Mouse (Mus musculus) right cerebral cortex, postnatal 36 days (tissue): ENCODE data around the gene Mta1.

Experiments
- DNase-seq, 2 experiments: peaks; one replicate each; pipeline ENCODE4 v3.0.0; 2022; ENCODE audit warnings: low spot score in 2 of 2, mixed read lengths in 1 of 2

Gene Mta1

DNA sequence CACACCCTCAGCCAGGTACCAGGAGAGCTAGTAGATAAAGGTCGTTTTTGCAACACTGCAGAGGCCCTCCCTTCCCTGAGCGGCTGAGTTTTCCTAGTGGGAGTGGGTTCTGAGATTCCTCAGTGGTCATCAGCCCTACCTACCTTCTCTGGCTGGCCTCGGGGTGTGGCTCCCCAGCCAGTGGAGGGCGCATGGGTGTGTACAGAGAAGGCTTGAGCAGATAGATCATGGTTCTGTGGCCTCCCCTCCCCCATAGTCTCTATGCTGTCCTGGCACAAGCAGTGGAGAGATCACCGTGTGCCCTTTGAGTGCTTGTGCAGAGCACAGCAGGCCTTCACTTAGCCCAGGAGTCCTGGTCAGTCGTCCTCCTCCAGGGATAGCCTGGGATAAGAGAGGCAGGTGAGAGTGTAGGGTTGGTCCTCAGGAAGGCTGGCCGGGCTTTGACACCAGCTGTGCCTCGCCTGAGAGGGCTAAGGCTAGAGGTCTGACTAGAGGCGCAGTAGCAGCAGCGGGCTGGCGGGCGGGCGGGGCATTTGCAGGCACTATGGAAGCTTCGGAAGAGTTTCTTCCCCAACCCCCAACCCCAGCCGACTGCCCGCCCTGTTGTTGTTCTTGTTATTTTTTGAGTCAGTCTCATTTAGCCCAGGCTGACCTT is 50.4 kb downstream of the Mta1 start:
- DNase-seq: no peak

DNA sequence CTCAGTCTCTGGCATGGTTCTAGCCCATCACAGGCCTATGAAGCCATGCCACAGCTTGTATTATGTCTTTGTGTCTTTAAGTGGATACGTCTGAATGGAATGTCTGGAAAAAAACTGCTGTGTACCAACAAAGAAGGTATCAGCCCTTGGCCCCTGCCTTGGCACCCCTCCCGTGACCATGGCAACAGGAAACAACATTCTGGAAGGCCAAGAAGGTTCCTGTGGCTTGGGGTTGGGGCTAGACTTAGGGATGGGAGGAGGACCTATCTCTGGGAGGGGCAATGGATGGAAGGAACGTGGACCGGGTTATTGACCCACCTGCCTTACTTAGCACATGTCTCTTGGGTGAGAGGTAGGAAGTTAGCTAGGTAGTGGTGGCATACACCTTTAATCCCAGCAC is 51.3 kb downstream of the Mta1 start:
- no peak for DNase-seq

DNA sequence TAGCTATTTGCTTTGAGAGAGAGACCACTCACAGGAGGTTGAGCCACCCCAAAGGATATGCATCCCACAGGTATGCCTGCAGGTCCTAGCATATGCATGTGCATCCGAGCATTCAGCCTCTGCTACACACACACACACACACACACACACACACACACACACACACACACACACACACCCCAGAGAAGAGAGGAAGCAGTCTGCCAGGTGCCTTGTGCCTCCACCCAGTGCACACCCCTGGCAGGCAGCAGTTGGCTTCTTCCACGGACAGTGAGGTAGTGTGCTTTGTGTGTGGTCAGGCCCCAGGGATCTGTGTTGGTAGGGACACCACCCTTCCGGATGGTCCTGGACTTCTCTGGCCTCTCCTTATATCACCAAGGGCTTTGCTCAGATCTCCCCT is 51.8 kb downstream of the Mta1 start:
- DNase-seq: no peak

DNA sequence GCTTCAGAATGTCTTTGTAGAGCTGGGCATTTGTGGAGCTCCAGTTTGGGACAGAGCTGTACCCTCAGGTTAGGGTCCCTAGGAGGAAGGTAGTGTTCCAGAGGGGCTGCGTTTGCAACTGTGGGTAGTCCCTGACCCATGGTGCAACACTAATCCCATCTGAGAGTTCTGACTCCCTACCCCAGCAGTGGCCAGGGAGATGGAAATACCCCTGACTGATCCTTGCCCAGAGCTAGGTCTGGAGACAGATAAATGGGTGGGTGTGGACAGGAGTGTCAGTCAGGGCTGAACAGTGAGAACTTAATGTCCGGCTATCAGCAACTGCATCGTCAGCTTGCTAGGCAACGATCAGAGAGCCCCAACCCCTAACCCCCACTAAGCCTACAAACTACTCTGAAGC is 52.5 kb downstream of the Mta1 start:
- DNase-seq: no peak

DNA sequence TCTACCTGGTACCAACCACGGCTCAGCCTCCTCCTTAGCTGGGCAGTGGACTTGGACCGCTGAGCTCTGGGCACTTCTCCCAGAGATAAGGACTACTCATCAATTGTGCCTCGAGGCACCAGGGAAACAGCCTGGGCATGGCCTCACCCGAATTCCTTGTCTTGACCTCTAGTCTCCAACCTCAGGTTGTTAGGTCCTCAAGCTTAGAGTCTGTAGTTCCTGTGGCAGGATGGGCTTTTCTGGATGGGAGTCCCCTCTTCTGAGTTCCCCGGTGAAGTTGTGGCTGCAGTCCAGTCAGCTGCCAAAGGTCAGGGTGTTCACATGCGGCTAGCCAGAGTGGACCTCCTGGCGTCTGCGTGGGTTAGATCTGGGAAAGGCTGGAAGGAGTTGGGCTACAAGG is 53.0 kb downstream of the Mta1 start:
- DNase-seq: no peak

DNA sequence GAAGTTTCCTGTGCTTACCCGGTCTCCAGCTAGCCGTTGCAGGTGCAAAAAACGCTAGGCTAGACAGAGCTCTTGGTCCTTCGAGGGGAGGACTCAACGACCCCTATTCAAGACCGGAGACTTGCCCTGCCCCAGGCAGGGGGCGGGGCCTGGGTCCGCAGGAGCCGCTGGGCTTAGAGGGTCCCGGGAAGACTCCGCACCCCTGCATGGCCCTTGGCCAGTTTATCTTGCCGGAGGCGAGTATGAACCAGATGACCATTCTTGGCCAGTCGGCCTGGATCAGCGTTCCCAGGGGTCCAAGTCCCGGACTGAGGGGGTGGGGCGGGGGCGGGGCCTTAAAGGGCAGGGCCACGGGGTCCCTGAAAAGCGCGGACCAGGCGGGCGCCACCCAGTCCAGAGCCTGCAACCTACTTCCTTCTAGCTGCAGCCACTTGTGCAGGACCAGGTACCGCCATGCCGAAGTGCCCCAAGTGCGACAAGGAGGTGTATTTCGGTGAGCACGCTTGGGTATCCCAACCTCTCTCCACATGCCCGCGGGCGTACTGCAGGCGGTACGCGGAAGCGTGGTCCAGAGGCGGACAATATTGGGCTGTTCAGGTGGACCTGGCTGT is 53.7 kb downstream of the Mta1 start:
- no peak for DNase-seq

DNA sequence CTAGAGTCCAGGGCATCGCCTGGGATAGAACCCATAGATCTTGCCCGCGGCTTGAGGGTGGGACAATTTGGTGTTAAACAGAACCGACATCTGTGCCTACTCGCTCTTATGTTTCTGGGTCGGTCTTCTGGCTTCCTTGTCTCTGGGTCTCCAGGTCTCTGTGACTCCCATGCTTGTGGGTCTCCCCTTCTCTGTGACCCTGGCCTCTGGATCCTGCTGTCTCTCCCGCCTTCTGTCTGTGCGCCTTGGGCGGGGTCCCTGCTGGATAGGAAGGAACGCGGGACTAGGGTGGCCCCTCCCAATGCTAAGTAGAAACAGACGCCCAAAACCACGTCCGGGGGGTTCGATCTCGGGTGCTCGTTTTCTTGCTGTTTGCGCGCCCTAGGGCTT is 54.2 kb downstream of the Mta1 start:
- DNase-seq: no peak

DNA sequence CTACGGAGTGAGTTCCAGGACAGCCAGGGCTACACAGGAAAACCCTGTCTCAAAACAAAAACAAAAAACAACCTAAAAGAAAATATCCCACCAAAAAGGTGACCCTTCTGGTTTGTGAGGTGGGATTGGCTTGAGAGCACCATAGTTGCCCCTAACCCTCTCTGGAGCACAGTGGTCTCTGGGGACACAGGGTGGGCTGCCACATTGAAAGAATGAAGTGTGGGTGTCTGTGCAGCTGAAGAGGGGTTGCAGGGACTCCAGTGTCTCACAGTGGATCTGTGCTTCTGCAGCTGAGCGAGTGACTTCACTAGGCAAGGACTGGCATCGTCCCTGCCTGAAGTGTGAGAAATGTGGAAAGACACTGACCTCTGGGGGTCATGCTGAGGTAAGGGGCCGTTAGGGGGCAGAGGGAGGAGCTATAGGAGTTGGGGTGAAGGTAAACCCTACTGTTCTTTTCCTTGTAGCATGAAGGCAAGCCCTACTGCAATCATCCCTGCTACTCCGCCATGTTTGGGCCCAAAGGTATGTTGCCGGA is 55.0 kb downstream of the Mta1 start:
- DNase-seq: no peak

DNA sequence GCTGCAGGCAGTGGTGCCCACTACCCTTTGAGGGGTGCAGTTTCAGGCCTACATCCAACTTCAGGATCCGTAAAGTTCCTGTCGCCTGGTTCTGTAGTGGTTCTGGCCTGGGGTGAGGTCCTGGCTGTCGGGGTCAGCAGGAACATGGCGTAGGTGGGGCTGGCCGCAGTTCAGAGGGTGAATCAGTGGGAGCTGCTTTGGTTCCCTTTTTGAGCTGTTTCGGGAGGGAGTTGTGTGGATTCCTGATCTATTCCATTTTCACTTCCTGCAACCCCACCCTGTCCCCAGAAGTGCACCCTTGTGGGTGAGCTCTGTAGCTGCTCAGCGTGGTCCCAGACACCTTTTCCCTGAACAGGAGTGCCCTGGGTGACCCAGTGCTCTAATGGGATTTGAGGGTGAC is 55.9 kb downstream of the Mta1 start:
- no peak for DNase-seq

DNA sequence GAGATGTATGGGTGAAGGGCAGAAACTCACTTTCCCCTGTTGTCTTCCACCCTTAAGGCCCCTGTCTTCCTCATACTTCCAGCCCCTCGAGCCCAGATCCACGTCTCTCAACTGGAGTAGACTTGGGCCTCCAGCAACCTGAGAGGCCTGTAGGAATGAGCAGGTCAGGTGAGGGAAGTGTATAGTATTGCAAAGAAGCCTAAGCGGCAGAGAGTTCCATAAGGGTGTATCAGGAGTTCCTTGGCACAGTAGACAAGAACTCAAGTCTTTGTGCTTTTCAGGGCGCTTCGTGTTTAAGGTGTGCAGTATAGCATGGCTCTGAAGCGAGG is 56.6 kb downstream of the Mta1 start:
- DNase-seq: no peak

DNA sequence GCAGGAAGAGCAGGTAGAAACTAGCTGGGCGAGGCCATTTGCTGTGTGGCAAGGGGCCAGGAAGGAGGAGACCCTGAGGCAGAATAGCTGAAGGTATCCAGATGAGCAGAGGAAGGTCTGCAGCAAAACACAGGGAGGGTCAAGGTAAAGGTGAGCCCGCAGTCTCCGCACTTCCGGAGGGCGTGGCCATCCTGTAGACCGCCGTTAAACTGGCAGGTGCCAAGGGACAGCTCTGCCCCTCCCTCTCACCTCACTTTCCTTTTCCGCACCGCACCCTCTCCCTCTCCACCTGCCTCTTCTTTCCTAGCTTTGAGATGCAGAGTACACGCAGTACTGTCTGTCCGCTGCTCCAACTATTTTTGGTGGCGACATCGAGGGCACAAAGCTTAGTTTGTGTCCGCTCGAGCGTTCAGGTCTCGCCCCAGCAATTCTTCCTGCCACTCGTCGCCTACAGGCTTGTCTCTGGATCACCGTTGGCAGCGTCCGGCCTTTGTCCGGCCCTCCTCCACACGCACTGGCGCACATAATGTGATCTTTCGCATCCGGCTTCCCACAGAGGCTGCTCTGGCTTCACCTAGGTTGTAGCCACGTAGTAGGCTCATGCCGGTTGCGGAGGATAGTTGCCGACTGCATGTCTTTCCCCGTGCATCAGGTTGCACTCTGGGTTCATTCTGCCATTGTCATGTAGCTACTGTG is 57.1 kb downstream of the Mta1 start:
- no peak for DNase-seq

DNA sequence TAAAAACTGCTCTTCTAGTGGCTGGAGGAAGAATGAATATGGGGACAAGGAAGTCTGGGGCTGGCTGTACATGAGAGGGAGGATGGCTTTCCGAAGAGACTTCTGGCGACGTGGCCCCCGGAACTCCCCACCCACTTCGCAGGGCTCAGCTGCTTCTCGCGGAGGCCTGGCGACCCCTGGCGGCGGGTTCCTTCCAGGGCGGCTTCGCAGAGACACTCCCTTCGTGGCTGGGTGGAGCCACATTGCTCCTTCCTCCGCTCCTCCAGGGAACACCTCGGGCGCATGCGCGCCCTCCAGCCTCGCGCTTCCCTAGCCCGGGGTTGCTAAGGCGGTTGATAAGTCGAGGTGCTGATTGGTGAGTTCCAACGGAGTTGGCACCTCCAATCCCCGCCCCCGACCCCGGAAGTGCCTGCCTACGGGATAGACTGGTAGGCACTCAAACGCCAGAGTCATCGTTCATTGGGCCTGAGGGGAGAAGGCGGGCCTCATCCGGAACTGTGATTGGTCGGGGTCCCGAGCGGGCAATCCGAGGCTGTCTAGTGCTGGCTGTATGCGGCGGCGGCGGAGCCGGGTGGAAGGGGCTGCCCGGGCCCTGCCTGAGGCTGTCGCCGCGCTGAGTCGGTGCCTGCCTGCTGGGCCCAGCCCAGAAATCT is 57.9 kb downstream of the Mta1 start, which contains the start of gene Tedc1:
TSS of gene Tedc1 (plus strand) at position 535 of the 653 bp plus-strand sequence.
- peak; percentile 99 for DNase-seq

DNA sequence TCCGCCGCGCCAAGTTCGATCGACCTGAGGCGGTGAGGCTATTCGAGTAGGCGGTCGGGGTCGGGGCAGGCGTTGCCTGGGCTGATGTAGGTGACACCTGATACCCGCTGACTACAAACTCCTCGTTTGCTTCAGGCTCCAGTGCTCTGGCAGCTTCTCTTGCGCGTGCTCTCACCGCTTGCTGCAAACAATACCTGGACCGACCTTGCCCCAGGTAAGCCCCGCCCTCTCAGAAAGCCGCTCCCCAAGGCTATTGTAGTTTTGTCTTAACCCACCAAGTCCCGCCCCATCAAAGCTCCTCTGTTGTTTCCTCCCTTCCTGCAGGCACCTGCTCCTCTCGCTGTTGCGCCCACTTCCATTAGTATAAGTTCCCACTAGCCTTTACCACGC is 58.5 kb downstream of the Mta1 start:
- DNase-seq: no peak

DNA sequence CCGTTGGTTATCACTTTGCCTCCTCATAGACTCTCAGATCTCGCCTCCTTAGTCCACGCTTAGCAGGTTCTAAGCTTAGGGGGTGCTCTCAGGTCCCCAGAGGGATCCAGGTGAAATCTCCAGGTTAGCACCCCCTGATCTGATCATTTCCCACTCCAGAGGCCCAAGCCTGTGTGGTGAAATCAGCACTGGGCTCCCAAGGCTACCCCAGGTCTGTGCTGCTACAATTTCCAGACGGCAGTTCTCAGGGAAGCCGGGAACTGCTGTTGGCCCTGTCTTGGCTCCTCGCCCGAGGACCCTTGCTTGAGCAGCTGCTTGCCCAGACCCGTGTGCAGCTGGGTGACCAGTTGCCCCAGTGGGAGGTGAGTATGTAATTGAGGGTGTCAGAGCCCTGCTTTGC is 58.9 kb downstream of the Mta1 start:
- DNase-seq: no peak

DNA sequence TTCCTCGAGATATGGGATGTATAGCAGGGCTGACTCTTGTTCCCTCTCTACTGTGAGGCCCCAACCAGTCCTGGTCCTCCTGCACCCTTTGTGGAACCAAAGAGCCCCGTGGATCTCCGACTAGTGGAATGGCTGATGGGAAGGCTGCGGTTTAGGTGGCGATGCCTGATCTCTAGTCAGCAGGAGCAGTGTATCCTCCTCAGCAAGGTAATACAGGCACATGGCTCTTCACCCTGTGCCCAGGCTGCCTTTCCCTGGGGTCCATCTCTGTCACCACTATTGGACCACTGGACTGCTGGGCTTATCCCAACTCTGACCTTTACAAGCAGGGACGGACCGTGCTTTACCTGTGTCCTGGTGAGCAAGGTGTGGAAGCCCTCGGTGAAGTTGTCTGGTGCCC is 59.4 kb downstream of the Mta1 start:
- DNase-seq: no peak

DNA sequence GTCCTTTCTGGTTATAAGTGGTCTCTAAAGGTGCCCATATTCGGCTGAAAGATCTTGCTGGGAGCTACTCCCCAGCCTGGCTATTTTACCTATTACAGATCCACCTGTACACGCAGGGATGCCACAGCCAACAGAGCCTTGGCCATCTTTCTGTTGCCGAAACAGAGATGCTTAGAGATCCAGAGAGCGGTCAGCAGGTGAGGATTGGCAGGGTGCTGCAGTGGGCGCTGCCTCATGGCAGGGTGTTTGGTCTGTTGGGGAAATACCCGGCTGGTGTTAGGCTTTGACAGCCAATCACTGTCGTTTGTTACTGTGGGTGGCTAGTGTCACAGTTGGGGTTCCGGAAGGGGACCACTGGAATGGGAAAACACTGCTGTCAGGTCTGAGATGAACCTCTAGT is 59.9 kb downstream of the Mta1 start:
- DNase-seq: no peak

DNA sequence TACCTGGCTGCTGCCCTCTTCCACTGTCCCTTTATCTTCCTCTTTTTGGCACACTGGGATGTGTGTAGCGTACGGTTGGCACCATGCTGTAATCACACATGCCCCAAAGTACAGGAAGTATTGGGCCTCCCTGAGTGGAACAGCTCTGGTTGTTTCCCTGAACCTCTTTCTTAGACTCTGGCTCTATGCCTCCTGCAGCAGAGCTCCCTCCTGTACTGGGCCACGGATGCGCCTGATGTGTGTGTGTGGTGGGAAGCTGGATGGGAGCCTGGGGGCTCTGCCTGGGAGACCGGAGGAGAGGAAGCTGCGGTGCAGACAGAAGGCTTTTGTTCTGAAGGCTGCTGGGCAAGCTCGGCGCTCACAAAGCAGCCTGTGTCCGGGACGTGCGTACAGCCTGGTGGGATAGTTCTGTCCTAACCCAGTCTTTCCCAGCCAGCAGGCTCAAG is 65.5 kb downstream of the Mta1 start:
- no peak for DNase-seq

DNA sequence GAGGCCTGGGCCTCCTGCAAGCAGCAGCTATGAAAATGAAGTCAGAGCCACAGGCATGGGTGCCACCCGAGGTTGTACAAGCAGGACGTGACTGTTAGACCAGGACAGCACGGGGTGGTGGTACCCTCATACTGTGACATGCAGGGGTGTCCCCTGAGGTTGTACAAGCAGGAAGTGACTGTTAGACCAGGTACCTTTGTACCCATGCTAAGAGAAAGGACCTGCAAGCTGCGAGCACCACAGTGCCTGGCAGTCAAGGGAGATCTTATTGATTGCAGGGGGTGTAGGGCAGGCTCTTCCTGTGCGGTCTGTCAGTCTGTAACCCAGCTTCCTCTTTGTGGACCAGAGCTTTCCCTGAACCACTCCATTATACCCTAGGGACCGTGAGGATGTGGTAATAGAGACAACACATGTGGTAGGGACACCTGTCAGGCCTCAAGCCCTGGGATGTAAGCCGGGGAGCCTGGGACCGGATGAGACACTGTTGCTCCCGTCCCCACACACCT is 70.0 kb downstream of the Mta1 start:
- no peak for DNase-seq

DNA sequence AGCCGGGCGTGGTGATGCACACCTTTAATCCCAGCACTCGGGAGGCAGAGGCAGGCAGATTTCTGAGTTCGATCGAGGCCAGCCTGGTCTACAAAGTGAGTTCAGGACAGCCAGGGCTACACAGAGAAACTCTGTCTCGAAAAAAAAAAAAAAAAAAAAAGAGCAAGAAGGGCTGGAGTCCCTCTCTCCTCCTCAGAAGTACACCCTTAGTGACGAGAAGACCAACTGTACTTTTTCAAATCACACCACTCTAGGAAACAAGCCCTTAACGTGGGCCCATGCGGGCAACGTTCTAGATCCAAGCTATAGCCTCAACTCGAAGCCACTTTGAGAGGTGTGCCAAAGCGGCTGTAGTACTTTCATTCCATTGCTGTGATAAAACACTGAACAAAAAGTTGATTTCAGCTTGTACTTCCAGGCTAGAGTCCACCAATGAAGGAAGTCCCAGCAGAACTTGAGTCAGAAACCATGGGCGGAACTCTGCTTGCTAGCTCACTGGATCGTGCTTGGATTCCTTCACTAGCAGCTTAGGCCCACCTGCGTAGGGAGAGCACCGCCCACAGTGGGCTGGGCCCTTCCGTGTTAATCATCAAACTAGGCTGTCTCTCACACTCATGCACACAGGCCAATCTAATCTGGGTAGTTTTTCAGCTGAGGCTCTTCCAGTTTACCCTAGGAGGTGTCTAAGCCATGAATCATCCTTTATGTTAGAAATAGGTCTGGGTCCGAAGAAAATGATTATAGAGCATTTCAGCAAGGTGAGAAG is 79.1 kb downstream of the Mta1 start:
- no peak for DNase-seq

DNA sequence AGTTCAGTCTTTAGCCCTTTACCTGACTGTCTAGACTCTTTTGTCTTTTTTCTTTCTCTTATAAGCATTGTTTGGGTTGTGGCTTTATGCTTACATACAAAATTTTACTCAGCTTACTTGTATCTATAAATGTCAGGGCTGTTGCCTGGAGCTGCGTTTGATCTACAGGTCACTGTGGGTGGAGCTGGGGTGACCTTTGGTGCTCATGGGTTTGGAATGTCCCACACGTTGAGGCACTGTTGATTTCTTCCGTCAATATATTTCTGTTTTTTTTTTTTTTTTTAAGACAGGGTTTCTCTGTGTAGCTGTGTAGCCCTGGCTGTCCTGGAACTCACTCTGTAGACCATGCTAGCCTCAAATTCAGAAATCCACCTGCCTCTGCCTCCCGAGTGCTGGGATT is 82.9 kb downstream of the Mta1 start:
- no peak for DNase-seq

DNA sequence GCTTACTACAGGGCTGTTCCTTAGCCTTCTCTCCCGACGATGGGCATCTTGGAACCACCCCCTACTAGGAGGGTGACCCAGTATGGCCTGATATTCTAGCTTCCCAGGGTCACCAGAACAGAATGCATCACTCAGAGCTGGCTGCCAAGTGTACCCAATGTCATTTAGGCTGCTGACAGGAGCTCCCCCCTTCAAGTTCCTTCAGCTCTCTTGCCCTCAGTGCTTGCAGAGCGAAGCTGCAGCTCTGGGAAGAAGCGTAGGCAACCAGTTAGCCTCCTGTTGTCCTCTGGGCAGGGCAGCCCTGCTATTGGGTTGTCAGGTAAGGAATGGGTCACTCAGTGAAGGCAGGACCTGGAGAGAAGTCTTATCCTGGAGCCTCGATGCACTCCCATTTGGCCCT is 86.9 kb downstream of the Mta1 start:
- no peak for DNase-seq
